Mouse (Mus musculus) embryonic facial prominence, embryonic 14.5 days (tissue): Measurements from ENCODE around the gene Map4k1. TPM values are rescaled to one million over a fixed set of nuclear protein-coding genes. Genes with fewer than 3 reads are reported as not detected.
A peak's percentile ranks its signal among the peaks of the same experiment; 100 is the strongest.

Experiments
- ATAC-seq: fragments of 200-750 bp; cut with Nextera tagmentation; 2 replicates; pipeline ENCODE4 v1.8.0; 2017; ENCODE audit warnings: low read depth, moderate number of reproducible peaks, moderate TSS enrichment
- DNase-seq: peaks from one replicate; pipeline ENCODE4 v3.0.0-alpha.2; 2015; ENCODE audit warnings: low spot score
- H3K27ac ChIP-seq: fragments of 300-500 bp; sonication (generic); replicated peaks from 2 replicates; pipeline ENCODE4 v1.5.1; 2014; ENCODE audit warnings: low read depth, mild to moderate bottlenecking, low read length, moderate library complexity
- H3K27me3 ChIP-seq: fragments of 300-500 bp; sonication (generic); replicated peaks from 2 replicates; pipeline ENCODE4 v1.6.1; 2014; ENCODE audit warnings: low read length; ENCODE audit not compliant: control insufficient read depth, insufficient read depth
- H3K36me3 ChIP-seq: fragments of 300-500 bp; sonication (generic); 2 replicates; pipeline ENCODE4 v1.6.1; 2014; ENCODE audit warnings: low read length, mixed read lengths; ENCODE audit not compliant: control insufficient read depth, insufficient read depth
- H3K4me1 ChIP-seq: fragments of 300-500 bp; sonication (generic); 2 replicates; pipeline ENCODE4 v1.6.1; 2014; ENCODE audit warnings: antibody characterized with exemption, low read length; ENCODE audit not compliant: control insufficient read depth, insufficient read depth
- H3K4me2 ChIP-seq: fragments of 300-500 bp; sonication (generic); 2 replicates; pipeline ENCODE4 v1.6.1; 2014; ENCODE audit warnings: low read depth, mild to moderate bottlenecking, low read length, moderate library complexity, mixed read lengths
- H3K4me3 ChIP-seq: fragments of 300-500 bp; sonication (generic); 2 replicates; pipeline ENCODE4 v1.5.1; 2014; ENCODE audit warnings: low read depth, mild to moderate bottlenecking, low read length
- H3K9ac ChIP-seq: fragments of 300-500 bp; sonication (generic); 2 replicates; pipeline ENCODE4 v1.6.1; 2014; ENCODE audit warnings: low read depth, mild to moderate bottlenecking, low read length, moderate library complexity, mixed read lengths
- H3K9me3 ChIP-seq: fragments of 300-500 bp; sonication (generic); 2 replicates; pipeline ENCODE4 v1.6.1; 2016; ENCODE audit warnings: low read length; ENCODE audit not compliant: control insufficient read depth
- WGBS: fragments of 180-500 bp; shearing (Covaris S2); extraction: QIAGEN DNeasy Blood & Tissue Kit; methylation state at CpG from one replicate; pipeline ENCODE4 v1.1.7; 2014; 5-methylcytosine and 5-hydroxymethylcytosine counted together
- polyA plus RNA-seq: library from polyadenylated mRNA; unstranded; fragments of >200 nt; fragmentation: Nextera tagmentation; extraction: Ambion mirVana; gene quantifications from 2 replicates; pipeline ENCODE4 v1.2.1, GENCODE M21; 2014

The Map4k1 gene
- polyA plus RNA-seq = 7.2 and 8.7 TPM in 2 replicates

DNA sequence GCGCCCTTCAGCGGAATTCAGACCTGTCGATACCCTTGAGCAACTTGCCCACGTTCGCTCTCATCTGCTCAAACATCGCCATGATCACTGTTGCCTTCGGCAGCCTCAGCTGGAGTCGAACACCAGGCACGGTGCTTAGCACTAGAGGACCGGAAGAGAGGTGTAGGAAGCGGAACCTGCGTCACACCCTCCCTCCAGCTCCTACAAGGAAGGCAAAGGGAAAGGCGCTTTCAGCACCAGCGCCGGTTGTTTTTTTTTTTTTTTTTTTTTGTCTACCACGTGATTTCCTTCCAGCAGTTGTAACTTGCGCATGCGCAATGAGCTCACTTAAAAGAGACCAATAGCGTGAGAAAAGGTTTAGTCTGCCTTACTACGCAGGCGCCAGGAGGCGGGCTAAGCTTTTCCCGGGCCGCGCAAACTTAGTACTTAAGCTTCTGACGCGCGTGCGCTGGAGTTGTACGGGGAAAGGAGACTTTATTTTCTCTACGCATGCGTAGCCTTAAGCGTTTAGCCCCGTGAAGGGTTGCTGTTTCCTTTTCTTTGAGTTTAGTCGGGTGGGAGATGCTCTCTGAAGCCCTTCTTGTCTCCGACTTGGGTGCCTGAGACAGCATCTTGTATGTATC, at the start of gene Map4k1, which contains the start of gene Eif3k:
Gene Map4k1, plus strand, starts transcription at position 400 of the 623 bp plus-strand sequence.
Gene Eif3k, minus strand, starts transcription at position 214 of the 623 bp plus-strand sequence.
- H3K4me2 ChIP-seq = peak within 1 kb of the TSS; percentile 97
- peaks cover 34% of the 10 kb centered on the region for H3K36me3 ChIP-seq
- no peaks in the 10 kb centered on the region for H3K9me3 ChIP-seq
- no peaks in the 10 kb centered on the region for H3K27me3 ChIP-seq
- H3K9ac ChIP-seq = peak within 1 kb of the TSS; percentile 87
- peak within 1 kb of the TSS; percentile 82 for H3K27ac ChIP-seq
- peak; percentile 100 for DNase-seq
- H3K4me1 ChIP-seq = peaks cover 4% of the 10 kb centered on the region
- ATAC-seq = peak; percentile 97
- peak within 1 kb of the TSS; percentile 86 for H3K4me3 ChIP-seq
- WGBS = under 1% methylated on average over 34 of the region's 36 CpGs

DNA sequence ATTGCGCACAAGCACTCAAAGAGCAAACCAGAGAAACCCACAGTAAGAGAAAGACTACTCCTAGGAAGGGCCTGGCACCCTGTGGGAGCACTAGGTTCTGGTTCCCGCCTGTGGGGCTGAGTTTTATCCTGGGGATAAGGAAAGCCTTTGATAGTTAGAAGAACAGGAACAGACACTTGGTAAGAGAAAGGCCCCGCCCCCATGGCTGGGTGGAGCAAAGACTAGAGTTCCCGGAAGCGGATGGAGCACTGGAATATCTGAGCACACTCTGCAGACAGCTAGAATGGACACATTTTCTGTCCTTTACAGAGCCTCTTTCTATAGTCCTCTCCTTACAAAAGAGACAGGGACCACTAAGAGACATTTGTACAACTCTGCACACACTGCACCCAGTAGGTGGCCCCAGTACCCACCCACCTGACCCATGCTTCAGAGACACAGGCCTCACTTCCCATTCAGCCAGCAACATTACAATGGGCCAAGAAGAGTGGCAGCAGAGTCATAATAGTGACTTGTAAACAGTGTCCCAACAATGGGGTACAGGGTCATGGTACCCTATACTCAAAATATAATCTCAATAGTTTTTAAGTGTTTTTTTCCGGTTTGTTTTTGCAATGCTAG, 49.3 kb upstream of the Map4k1 start:
- Histone ChIP-seq H3K27me3 (no peaks in the 10 kb centered on the region), H3K4me2 (no peak overlapping the region), H3K4me1 (peaks cover 29% of the 10 kb centered on the region), H3K9ac (no peak overlapping the region), H3K9me3 (no peaks in the 10 kb centered on the region), H3K4me3 (no peak overlapping the region), H3K27ac (no peak overlapping the region), H3K36me3 (0 out of 2 replicates have a peak, but pooled peaks cover 8% of the 10 kb centered on the region)
- WGBS = 66% methylated on average over 6 of the region's 6 CpGs
- DNase-seq = peak; percentile 57
- 0 out of 2 replicates have a peak, but pooled peaks have one; percentile 20 for ATAC-seq

DNA sequence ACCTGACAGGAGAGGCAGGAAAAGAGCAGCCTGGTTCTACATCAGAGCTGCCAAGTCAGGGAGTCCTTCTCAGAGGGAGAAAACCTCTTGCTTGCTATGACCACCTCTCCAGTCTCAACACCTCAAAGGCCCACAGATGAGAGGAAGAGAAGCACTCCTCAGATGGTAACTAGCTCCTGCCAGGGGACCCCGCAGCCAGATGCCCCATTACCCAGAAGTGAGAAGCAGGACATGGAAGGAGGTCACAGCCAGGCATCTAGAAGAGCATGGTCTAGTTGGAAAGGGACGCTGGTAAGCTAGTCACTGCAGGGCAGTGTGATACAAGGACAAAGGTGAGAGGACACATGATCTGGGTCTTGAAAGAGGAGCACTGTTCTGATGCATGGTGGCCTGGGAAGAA, 48.0 kb upstream of the Map4k1 start:
- H3K9me3 ChIP-seq = no peaks in the 10 kb centered on the region
- H3K4me3 ChIP-seq = no peak overlapping the region
- ATAC-seq (no peak), DNase-seq (no peak)
- WGBS = 88% methylated on average over 2 of the region's 2 CpGs
- no peak overlapping the region for H3K4me2 ChIP-seq
- peaks cover 32% of the 10 kb centered on the region for H3K4me1 ChIP-seq
- 0 out of 2 replicates have a peak, but pooled peaks cover 8% of the 10 kb centered on the region for H3K36me3 ChIP-seq
- no peak overlapping the region for H3K27ac ChIP-seq
- no peak overlapping the region for H3K9ac ChIP-seq
- no peaks in the 10 kb centered on the region for H3K27me3 ChIP-seq

DNA sequence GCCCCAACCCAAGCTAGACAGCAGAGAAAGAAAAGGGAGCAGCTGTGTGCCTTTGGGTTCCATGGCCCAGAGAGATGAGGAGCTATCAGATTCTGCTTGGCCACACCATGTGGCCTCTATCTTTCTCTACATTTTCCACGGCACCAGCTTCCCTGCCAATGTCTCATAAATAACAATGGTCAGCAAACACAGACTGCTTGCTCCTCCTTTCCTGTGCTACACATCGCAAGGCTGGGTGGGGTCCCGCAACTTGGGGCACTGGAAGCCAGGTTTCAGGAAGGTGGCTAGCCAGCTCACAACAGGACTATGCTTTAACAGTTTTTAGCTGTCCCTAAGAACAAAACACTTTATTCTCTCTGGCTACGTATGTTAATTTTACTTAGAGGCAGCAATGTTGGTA, 45.1 kb upstream of the Map4k1 start:
- Histone ChIP-seq H3K4me3 (no peak overlapping the region), H3K9ac (0 out of 2 replicates have a peak overlapping the region, but pooled peaks have one; percentile 23), H3K36me3 (peaks cover 12% of the 10 kb centered on the region; the same call in 1 of the 2 replicates), H3K4me2 (no peak overlapping the region), H3K9me3 (no peaks in the 10 kb centered on the region), H3K27ac (peak overlapping the region; percentile 39; the same call in 1 of the 2 replicates), H3K27me3 (no peaks in the 10 kb centered on the region), H3K4me1 (peaks cover 21% of the 10 kb centered on the region)
- WGBS = 69% methylated on average over 4 of the region's 4 CpGs
- DNase-seq (no peak), ATAC-seq (no peak)

- Histone ChIP-seq H3K9me3 (no peaks in the 10 kb centered on the region), H3K36me3 (peaks cover 16% of the 10 kb centered on the region; the same call in 1 of the 2 replicates), H3K9ac (no peak overlapping the region), H3K4me3 (no peak overlapping the region), H3K4me2 (no peak overlapping the region), H3K4me1 (peaks cover 31% of the 10 kb centered on the region), H3K27me3 (no peaks in the 10 kb centered on the region), H3K27ac (peak overlapping the region; percentile 68; the same call in 1 of the 2 replicates)
- ATAC-seq = no peak
- no peak for DNase-seq
- 44% methylated on average over 4 of the region's 4 CpGs for WGBS
These were observed 43.2 kb upstream of the Map4k1 start for GRCm38 (mm10) chr7:28938654-28939053.

DNA sequence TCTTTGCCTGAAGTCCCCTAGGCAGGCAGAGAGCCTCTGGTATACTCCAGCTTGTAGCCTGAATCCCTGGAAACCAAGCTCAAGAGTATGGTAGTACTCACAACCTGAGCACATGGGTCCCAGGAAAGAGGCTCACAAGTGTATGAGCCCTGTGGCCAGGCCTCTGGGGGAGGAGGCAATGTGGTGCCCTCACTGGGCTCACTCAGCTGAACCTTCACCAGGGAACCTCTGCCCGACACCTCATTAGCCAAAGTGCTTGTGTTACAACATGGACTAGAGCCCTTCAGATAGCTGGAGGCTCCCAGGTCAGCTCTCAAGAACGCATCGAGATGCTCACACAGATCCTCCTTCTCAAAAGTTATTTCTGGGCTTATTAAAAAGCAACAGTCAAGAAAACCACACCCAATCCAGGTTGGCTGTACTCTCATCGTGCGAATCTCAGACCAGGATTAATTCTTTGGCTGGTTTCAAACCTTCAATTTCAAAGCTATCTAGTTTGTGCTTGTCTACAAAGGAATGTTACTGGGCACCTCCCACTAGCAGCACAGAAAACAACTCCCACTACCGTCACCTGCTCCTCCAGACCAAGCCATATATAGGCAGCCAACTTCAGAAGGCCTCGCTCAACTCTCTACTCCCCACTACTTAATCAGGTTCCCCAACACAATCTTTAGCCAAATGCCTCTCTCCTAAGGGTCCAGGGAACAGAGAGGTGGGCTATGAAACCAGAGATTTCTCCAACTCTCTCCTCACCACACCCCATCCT, 42.2 kb upstream of the Map4k1 start:
- Histone ChIP-seq H3K9ac (no peak overlapping the region), H3K4me2 (no peak overlapping the region), H3K36me3 (peaks cover 16% of the 10 kb centered on the region; the same call in 1 of the 2 replicates), H3K4me1 (peaks cover 35% of the 10 kb centered on the region), H3K4me3 (no peak overlapping the region), H3K27ac (peak overlapping the region; percentile 68), H3K27me3 (no peaks in the 10 kb centered on the region), H3K9me3 (no peaks in the 10 kb centered on the region)
- DNase-seq = no peak
- WGBS = 73% methylated on average over 7 of the region's 7 CpGs
- no peak for ATAC-seq

- Histone ChIP-seq H3K27me3 (no peaks in the 10 kb centered on the region), H3K4me3 (no peak overlapping the region), H3K4me2 (no peak overlapping the region), H3K36me3 (peaks cover 11% of the 10 kb centered on the region; the same call in 1 of the 2 replicates), H3K4me1 (peaks cover 51% of the 10 kb centered on the region), H3K27ac (peak overlapping the region; percentile 70; the same call in 1 of the 2 replicates), H3K9ac (no peak overlapping the region), H3K9me3 (no peaks in the 10 kb centered on the region)
- WGBS = 57% methylated on average over 4 of the region's 4 CpGs
- no peak for DNase-seq
- ATAC-seq = no peak
These were observed 40.7 kb upstream of the Map4k1 start for GRCm38 (mm10) chr7:28941129-28941528.

GRCm38 (mm10) chr7:28941542-28941941, 40.3 kb upstream of the Map4k1 start:
- Histone ChIP-seq H3K27me3 (no peaks in the 10 kb centered on the region), H3K9ac (no peak overlapping the region), H3K4me2 (no peak overlapping the region), H3K36me3 (peaks cover 8% of the 10 kb centered on the region; the same call in 1 of the 2 replicates), H3K9me3 (no peaks in the 10 kb centered on the region), H3K27ac (peak overlapping the region; percentile 70), H3K4me1 (peaks cover 55% of the 10 kb centered on the region), H3K4me3 (no peak overlapping the region)
- ATAC-seq (no peak), DNase-seq (no peak)
- WGBS = 61% methylated on average over 4 of the region's 4 CpGs
